Mouse (Mus musculus): ENCODE results near the gene Cacnb3.

DNA sequence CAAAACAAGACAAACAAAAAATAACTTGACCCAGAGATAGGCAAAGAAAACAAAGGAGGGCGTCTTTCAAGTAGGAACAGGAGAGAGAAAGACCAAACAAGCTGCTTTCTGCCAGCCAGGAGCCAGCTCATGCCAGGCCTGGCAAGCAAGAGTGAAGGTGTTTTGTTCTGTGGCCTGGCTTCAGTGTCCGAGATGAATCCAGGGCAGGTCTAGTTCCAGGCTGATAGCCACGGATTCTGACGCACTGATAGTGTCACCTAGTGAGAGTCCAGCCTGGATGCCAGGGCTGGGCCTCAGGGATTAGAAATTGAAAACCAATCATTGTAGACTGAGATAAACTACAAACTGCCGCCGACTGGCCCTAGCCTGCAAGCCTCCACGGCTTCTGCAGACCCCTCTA, 47.3 kb downstream of the Cacnb3 start:
- TF ChIP-seq CTCF (IDR thresholded peaks at IDR 0.05; ENCODE audit: low read depth) = no peak
- TF ChIP-seq EP300 (IDR thresholded peaks at IDR 0.05; ENCODE audit: low read depth) = no peak
